Comparison of ENCODE assay signal across 8 mouse cellular contexts in genomic region chr1:138550184-138550583, GRCm38 (mm10).
DNase-seq lines count a peak whose midpoint lies in the region; ATAC-seq and TF ChIP-seq lines count a peak whose summit lies in the region.

No protein-coding gene starts in this region.

- no peaks in the 10 kb centered on the region for H3K36me3 ChIP-seq in ES-E14 (ENCODE audit: control insufficient read depth, insufficient read depth, low read length, poor library complexity, severe bottlenecking)
- H3K36me3 ChIP-seq in forebrain, embryonic 10.5 days (replicated peaks): 0 out of 2 replicates have a peak, but pooled peaks cover 2% of the 10 kb centered on the region
- no peaks in the 10 kb centered on the region for H3K36me3 ChIP-seq in intestine, embryonic 15.5 days

- no peak for DNase-seq in ES-E14 (ENCODE audit: low read depth, low spot score)
- DNase-seq in adrenal gland, postnatal 14 days: peak; percentile 42
- DNase-seq in heart, postnatal 14 days: peak; percentile 57 to 63
- peak; percentile 45 for DNase-seq in lung, postnatal 10 days
- no peak for DNase-seq in forebrain, embryonic 10.5 days (ENCODE audit: extremely low spot score, low spot score)
- no peak for DNase-seq in urinary bladder, postnatal 25 days (ENCODE audit: low spot score)
- no peak for DNase-seq in cerebellum, adult 9-11 months

- no peak overlapping the region for H3K27ac ChIP-seq in ES-E14 (ENCODE audit: insufficient read depth, low read depth, low read length, poor library complexity, severe bottlenecking)
- no peak overlapping the region for H3K27ac ChIP-seq in forebrain, embryonic 10.5 days
- no peak overlapping the region for H3K27ac ChIP-seq in intestine, embryonic 15.5 days

- no peaks in the 10 kb centered on the region for H3K9me3 ChIP-seq in ES-E14 (ENCODE audit: control insufficient read depth, insufficient read depth, low read depth, low read length)
- no peaks in the 10 kb centered on the region for H3K9me3 ChIP-seq in forebrain, embryonic 10.5 days
- no peaks in the 10 kb centered on the region for H3K9me3 ChIP-seq in intestine, embryonic 15.5 days

- 55% methylated on average over 6 of the region's 6 CpGs for WGBS in forebrain, embryonic 10.5 days
- 56% methylated on average over 6 of the region's 6 CpGs for WGBS in intestine, embryonic 15.5 days

- ATAC-seq in intestine, embryonic 15.5 days: no peak

- peak overlapping the region; percentile 26 to 49; a peak in 2 of 4 replicates for H3K4me3 ChIP-seq in ES-E14 (ENCODE audit: insufficient read depth in 1 of 2, low read depth in 1 of 2, low read length in 2 of 2, poor library complexity in 1 of 2, severe bottlenecking in 1 of 2)
- no peak overlapping the region for H3K4me3 ChIP-seq in forebrain, embryonic 10.5 days
- no peak overlapping the region for H3K4me3 ChIP-seq in intestine, embryonic 15.5 days (replicated peaks)

- H3K4me1 ChIP-seq in ES-E14 (ENCODE audit: control insufficient read depth in 2 of 2, insufficient read depth in 2 of 2, low read length in 2 of 2, poor library complexity in 1 of 2): peaks cover 0 to 6% of the 10 kb centered on the region in 2 experiments; a peak in 1 of 4 replicates
- H3K4me1 ChIP-seq in forebrain, embryonic 10.5 days: peaks cover 12% of the 10 kb centered on the region; the same call in 1 of the 2 replicates
- H3K4me1 ChIP-seq in intestine, embryonic 15.5 days (replicated peaks): no peaks in the 10 kb centered on the region

- intact Hi-C loops in heart, postnatal 14 days (cut with DNase I): loop anchor here (5.0 kb wide), 1 partner anchor 67 kb away; no protein-coding TSS in a partner anchor

- in situ Hi-C loops in ES-E14 (cut with MboI; ENCODE audit: low sequenced_read_pairs in 2 of 2, unreplicated experiment in 2 of 2): no loop called here

- H3K27me3 ChIP-seq in forebrain, embryonic 10.5 days (ENCODE audit: poor library complexity, severe bottlenecking): no peaks in the 10 kb centered on the region
- no peaks in the 10 kb centered on the region for H3K27me3 ChIP-seq in intestine, embryonic 15.5 days (replicated peaks)

- H3K9ac ChIP-seq in ES-E14 (ENCODE audit: insufficient read depth, low read depth, low read length, poor library complexity, severe bottlenecking): peak overlapping the region; percentile 63
- no peak overlapping the region for H3K9ac ChIP-seq in intestine, embryonic 15.5 days

- H3K4me2 ChIP-seq in intestine, embryonic 15.5 days (replicated peaks): no peak overlapping the region

TF ChIP-seq in ES-E14, 5 proteins besides CTCF, POLR2A, EP300 and RAD21:
- TF ChIP-seq ZNF384 (IDR thresholded peaks at IDR 0.05; ENCODE audit: low read depth, low read length): no peak
- TF ChIP-seq ZC3H11A (IDR thresholded peaks at IDR 0.05; ENCODE audit: borderline replicate concordance, low read depth, low read length): no peak
- TF ChIP-seq MAFK (IDR thresholded peaks at IDR 0.05; ENCODE audit: insufficient read depth, low read depth, low read length): no peak
TF ChIP-seq in ES-E14: peak in this region for 0.

Comparison
In these comparisons a context has a peak if more than half of its experiments do, and no peak if none do; other contexts are left out.
1. DNase-seq: peak in adrenal gland, postnatal 14 days (single experiment), heart, postnatal 14 days (2 of 2) and lung, postnatal 10 days (single experiment); none in ES-E14 (single experiment), forebrain, embryonic 10.5 days (single experiment), urinary bladder, postnatal 25 days (single experiment) and cerebellum, adult 9-11 months (single experiment).
2. H3K4me3 ChIP-seq: peak in ES-E14 (2 of 2); none in forebrain, embryonic 10.5 days (single experiment) and intestine, embryonic 15.5 days (single experiment).